Mouse (Mus musculus) forebrain, embryonic 13.5 days (tissue): ENCODE measurements at regions not wholly inside any gene's neighbourhood (a gene's known extent, or its start where the extent isn't known, plus 50 kb on each side); places are given as distances from the start of the nearest gene placed in this dataset.

Experiments used
- ATAC-seq: fragments of 200-750 bp; cut with Nextera tagmentation; 2 replicates; pipeline ENCODE4 v1.8.0; 2017
- H3K27ac ChIP-seq: fragments of 300-500 bp; sonication (generic); 2 replicates; pipeline ENCODE4 v1.5.1; 2015; ENCODE audit warnings: inconsistent platforms, mild to moderate bottlenecking, moderate library complexity
- H3K27me3 ChIP-seq: fragments of 300-500 bp; sonication (generic); 2 replicates; pipeline ENCODE4 v1.6.1; 2015; ENCODE audit warnings: mild to moderate bottlenecking, inconsistent platforms
- H3K36me3 ChIP-seq: fragments of 300-500 bp; sonication (generic); 2 replicates; pipeline ENCODE4 v1.6.1; 2015; ENCODE audit warnings: mild to moderate bottlenecking, inconsistent platforms; ENCODE audit not compliant: poor library complexity, severe bottlenecking
- H3K4me1 ChIP-seq: fragments of 300-500 bp; sonication (generic); 2 replicates; pipeline ENCODE4 v1.6.1; 2015; ENCODE audit warnings: inconsistent platforms
- H3K4me2 ChIP-seq: fragments of 300-500 bp; sonication (generic); 2 replicates; pipeline ENCODE4 v1.6.1; 2015; ENCODE audit warnings: inconsistent platforms, mild to moderate bottlenecking, moderate library complexity
- H3K4me3 ChIP-seq: fragments of 300-500 bp; sonication (generic); 2 replicates; pipeline ENCODE4 v1.5.1; 2015; ENCODE audit warnings: mild to moderate bottlenecking, inconsistent platforms
- H3K9ac ChIP-seq: fragments of 300-500 bp; sonication (generic); 2 replicates; pipeline ENCODE4 v1.6.1; 2015; ENCODE audit warnings: mild to moderate bottlenecking, inconsistent platforms
- H3K9me3 ChIP-seq: fragments of 300-500 bp; sonication (generic); replicated peaks from 2 replicates; pipeline ENCODE4 v1.6.1; 2016; ENCODE audit warnings: inconsistent platforms
- WGBS: fragments of 180-500 bp; shearing (Covaris S2); methylation state at CpG from one replicate; pipeline ENCODE4 v1.1.7; 2015; 5-methylcytosine and 5-hydroxymethylcytosine counted together

DNA sequence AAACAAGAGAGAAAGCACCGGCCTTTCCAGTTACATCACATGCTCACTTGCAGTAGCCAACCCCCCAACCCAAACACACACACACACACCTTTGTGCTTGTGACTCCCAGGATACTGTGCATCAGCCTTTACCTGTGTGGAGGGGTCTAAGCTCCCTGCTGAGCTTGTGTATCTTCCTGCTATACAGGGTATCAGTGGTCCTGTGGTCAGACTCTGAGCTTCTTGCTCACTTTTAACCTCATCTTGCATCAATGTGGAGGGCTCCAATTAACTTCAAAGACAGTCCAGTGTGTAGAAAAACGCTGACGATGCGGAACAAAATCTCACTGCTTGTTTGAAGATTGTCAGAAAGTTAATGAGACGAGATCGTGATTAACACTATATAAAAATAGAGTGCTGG is 71.4 kb upstream of the Gypa start:
- no peak overlapping the region for H3K9ac ChIP-seq
- H3K4me3 ChIP-seq: no peak overlapping the region
- WGBS: 76% methylated on average over 6 of the region's 6 CpGs
- no peak for ATAC-seq
- no peak overlapping the region for H3K4me2 ChIP-seq
- H3K9me3 ChIP-seq: no peaks in the 10 kb centered on the region
- H3K36me3 ChIP-seq: no peaks in the 10 kb centered on the region
- H3K27me3 ChIP-seq: no peaks in the 10 kb centered on the region
- no peak overlapping the region for H3K27ac ChIP-seq
- H3K4me1 ChIP-seq: no peaks in the 10 kb centered on the region

DNA sequence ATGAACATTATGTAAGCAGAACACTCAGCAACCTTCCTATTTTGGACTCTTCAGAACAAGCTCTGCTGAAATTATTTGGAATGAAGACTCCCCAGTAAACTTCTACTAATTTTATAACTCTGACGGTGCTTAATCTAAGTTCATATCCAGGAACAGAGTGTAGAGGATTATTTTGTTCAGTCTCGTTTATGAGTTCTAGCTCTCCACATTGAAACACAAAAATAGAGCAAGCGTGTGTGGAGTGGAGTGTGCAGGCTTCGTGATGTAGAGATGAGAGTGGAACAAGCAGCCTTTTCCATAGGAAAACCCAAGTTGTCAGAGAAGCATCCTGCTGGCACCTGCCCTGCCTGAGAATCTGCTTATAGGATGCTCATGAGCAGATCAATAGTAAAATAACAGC is 77.5 kb upstream of the Gypa start:
- H3K27ac ChIP-seq: no peak overlapping the region
- no peaks in the 10 kb centered on the region for H3K4me1 ChIP-seq
- no peaks in the 10 kb centered on the region for H3K27me3 ChIP-seq
- ATAC-seq: no peak
- no peak overlapping the region for H3K4me2 ChIP-seq
- WGBS: 88% methylated on average over 4 of the region's 4 CpGs
- no peaks in the 10 kb centered on the region for H3K36me3 ChIP-seq
- no peak overlapping the region for H3K9ac ChIP-seq
- H3K4me3 ChIP-seq: no peak overlapping the region
- H3K9me3 ChIP-seq: no peaks in the 10 kb centered on the region

DNA sequence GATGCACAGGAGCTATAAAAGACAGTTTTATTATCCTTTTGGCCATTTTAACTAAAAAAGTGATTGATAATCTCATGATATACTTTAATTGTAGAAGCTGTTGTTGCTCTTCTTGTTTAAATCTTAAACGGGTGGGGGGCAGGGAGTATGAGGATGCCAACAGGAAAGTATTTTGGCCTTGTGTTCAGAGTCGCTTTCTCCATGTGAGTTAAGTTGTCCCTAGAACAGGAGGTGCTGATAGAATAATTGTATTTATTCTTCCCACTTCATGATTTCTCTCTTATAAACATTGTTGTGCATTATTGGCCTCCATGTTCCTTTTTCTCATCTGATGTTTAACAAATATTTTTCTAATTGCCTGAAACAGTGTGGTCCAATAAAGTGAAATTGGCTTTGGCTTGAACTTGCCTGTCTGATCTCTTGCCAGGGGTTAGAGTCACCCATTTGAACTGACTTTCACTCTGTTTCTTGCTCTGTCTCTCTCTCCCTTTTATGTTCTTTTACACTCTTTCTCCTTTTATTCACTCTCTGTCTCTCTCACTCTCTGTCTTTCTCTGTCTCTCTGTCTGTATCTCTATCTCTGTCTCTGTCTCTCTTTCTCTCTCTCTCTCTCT is 93.9 kb upstream of the Gypa start:
- H3K9ac ChIP-seq: no peak overlapping the region
- no peak overlapping the region for H3K4me2 ChIP-seq
- no peak for ATAC-seq
- no peaks in the 10 kb centered on the region for H3K36me3 ChIP-seq
- H3K9me3 ChIP-seq: no peaks in the 10 kb centered on the region
- 87% methylated on average over 2 of the region's 2 CpGs for WGBS
- H3K27ac ChIP-seq: no peak overlapping the region
- no peak overlapping the region for H3K4me3 ChIP-seq
- H3K4me1 ChIP-seq: no peaks in the 10 kb centered on the region
- H3K27me3 ChIP-seq: no peaks in the 10 kb centered on the region

DNA sequence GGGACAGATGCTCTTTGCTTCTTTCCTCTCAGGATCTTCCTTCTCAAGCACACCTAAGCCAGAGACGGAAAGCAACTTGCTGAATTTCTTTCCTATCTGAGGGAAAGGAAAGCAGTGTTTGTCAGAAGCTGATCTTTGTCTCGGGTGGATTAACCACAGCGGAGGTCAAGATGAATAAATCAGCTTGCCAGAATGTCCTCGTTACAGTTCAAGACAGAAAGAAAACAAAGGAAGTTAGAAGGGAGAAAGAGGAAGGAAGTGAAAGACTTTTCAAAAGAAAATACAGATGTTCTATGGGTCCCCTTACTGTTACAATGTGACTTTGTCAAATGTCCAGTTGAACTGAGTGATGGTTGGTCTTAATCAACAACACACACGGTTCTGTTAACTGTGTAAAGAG is 98.6 kb upstream of the Gypa start:
- WGBS: 45% methylated on average over 5 of the region's 5 CpGs
- H3K36me3 ChIP-seq: no peaks in the 10 kb centered on the region
- H3K27ac ChIP-seq: no peak overlapping the region
- no peaks in the 10 kb centered on the region for H3K27me3 ChIP-seq
- no peak for ATAC-seq
- no peak overlapping the region for H3K4me2 ChIP-seq
- H3K9ac ChIP-seq: no peak overlapping the region
- no peak overlapping the region for H3K4me3 ChIP-seq
- H3K4me1 ChIP-seq: no peaks in the 10 kb centered on the region
- H3K9me3 ChIP-seq: no peaks in the 10 kb centered on the region

DNA sequence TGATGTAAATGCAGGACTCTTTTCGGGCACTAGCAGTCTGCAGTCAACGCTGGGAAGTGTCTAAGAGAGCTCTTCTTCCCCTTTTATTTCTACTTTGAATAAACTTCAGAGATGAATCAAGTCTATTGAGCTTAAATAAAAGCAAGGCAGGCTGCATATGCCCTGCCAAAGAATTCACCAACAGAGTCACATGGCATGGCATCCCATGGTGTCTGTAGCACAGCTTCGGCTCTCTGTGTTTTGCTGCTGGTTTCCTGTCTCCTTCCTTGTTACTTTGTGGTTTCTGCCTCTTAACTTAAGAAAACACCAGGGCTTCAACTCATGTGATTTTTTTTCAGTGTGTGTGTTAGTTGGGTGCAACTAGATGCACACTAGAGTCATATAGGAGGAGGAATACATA is 100.5 kb upstream of the Gypa start:
- H3K36me3 ChIP-seq: no peaks in the 10 kb centered on the region
- ATAC-seq: no peak
- no peak overlapping the region for H3K4me2 ChIP-seq
- H3K4me3 ChIP-seq: no peak overlapping the region
- H3K27me3 ChIP-seq: no peaks in the 10 kb centered on the region
- no peak overlapping the region for H3K27ac ChIP-seq
- no peaks in the 10 kb centered on the region for H3K4me1 ChIP-seq
- H3K9me3 ChIP-seq: no peaks in the 10 kb centered on the region
- no peak overlapping the region for H3K9ac ChIP-seq
- WGBS: 63% methylated on average over 3 of the region's 3 CpGs

DNA sequence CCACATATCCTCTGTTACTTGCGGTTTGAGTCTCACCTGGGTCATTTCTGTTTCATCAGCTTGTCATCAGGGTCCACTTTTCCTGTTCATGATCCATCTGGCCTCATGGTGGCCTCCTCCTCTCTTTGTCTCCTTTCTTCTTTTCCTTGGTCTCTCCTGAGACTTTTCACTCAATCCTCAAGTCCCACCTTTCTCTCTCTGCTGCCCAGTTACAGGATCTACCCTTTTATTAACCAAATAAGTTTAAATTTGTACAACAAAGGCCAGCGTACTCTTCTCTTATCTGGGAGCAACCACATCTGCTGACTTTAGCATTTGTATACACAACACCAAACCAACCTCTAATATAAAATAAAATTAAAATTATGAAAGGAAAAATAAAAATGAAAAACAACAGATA is 124.4 kb upstream of the Gypa start:
- Histone ChIP-seq H3K9me3 (no peaks in the 10 kb centered on the region), H3K27me3 (no peaks in the 10 kb centered on the region), H3K36me3 (no peaks in the 10 kb centered on the region), H3K4me2 (no peak overlapping the region), H3K4me1 (no peaks in the 10 kb centered on the region), H3K4me3 (no peak overlapping the region), H3K27ac (no peak overlapping the region), H3K9ac (no peak overlapping the region)
- 89% methylated on average over 2 of the region's 2 CpGs for WGBS
- no peak for ATAC-seq

DNA sequence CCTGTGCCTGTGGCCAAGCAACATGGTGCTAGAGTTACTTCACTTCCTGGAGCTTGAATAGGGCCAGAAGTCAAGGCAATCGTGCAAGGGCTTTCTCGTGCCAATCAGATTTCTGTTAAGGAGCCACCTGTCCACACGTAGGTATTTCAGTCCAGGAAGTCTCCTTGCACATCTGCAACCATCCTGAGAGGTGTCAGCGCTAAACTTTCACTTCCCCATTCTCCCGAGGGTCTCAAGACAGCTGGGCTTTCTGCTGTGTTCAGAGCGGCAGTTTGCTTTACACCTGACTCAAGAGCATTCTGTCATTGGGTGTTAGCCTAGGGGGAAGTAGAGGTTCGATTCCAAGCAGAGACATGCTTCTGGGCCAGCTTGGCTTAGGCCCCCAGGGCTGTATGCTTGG is 129.5 kb upstream of the Gypa start:
- no peak for ATAC-seq
- no peaks in the 10 kb centered on the region for H3K4me1 ChIP-seq
- no peak overlapping the region for H3K27ac ChIP-seq
- H3K4me3 ChIP-seq: no peak overlapping the region
- no peaks in the 10 kb centered on the region for H3K27me3 ChIP-seq
- WGBS: 87% methylated on average over 7 of the region's 7 CpGs
- no peak overlapping the region for H3K4me2 ChIP-seq
- H3K9me3 ChIP-seq: no peaks in the 10 kb centered on the region
- no peak overlapping the region for H3K9ac ChIP-seq
- H3K36me3 ChIP-seq: no peaks in the 10 kb centered on the region

DNA sequence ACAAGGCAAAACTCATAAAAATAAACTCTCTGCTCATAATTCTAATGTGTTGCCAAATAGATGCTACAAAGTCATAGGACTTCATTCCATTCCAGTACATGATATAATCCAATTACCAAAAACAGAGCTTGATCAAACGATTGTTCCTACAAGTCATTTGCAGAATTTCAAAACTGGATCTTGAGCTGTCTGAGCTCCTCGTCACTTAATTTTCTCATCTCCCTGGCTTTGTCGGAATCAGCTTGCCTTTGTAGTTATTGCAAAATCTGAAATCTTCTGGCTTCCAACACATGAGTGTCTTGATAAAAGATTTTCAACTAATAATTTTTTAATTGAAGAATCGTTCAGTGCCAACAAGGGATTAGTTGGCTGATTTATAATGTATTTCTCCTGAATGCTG is 150.3 kb upstream of the Gypa start:
- WGBS: 91% methylated on average over 4 of the region's 4 CpGs
- Histone ChIP-seq H3K27me3 (no peaks in the 10 kb centered on the region), H3K4me3 (no peak overlapping the region), H3K4me1 (no peaks in the 10 kb centered on the region), H3K9ac (no peak overlapping the region), H3K36me3 (no peaks in the 10 kb centered on the region), H3K9me3 (no peaks in the 10 kb centered on the region), H3K4me2 (no peak overlapping the region), H3K27ac (no peak overlapping the region)
- ATAC-seq: no peak

DNA sequence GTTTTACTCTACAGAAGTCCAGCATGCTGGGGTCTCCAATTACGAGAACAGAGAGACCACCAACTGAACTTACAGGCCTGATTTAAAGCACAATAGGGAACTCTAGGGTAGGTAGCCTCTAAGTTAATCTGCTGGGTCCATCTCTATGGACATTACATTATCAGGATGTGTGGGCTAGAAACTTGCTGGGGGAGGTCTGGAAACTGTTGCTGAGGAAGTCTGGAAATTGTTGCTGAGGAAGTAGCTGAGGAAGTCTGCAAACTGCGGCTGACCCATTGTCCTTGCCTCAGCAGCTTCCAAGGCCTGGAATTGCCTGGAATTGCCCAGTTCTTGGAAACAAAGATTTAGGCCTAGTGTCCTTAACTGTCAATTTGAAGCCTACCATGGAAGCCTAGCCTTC is 155.7 kb upstream of the Gypa start:
- no peaks in the 10 kb centered on the region for H3K27me3 ChIP-seq
- no peaks in the 10 kb centered on the region for H3K4me1 ChIP-seq
- no peak overlapping the region for H3K9ac ChIP-seq
- WGBS: 83% methylated on average over 2 of the region's 2 CpGs
- H3K9me3 ChIP-seq: no peaks in the 10 kb centered on the region
- no peak for ATAC-seq
- H3K36me3 ChIP-seq: no peaks in the 10 kb centered on the region
- no peak overlapping the region for H3K27ac ChIP-seq
- H3K4me2 ChIP-seq: no peak overlapping the region
- no peak overlapping the region for H3K4me3 ChIP-seq

DNA sequence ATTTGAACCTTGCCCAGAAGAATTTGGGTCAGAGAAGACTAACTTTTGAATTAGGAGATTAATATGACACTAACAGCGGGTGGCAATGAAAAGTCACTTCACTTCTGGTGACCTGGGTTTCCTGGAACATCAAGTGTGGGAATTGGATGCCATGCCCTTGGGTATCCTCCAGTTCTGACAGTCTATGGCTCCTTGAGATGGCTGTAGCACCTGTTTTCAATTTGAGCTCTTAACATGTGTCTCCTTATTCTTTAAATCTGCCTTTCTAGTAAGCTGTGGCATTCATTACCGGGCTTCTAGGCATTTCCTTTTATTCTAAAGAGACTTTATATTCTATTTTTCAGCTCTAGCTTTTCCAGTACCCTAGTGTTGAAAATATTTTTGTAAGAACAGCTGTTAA is 164.9 kb upstream of the Gypa start:
- no peak overlapping the region for H3K4me3 ChIP-seq
- H3K4me2 ChIP-seq: no peak overlapping the region
- no peak overlapping the region for H3K27ac ChIP-seq
- H3K27me3 ChIP-seq: no peaks in the 10 kb centered on the region
- no peaks in the 10 kb centered on the region for H3K9me3 ChIP-seq
- WGBS: 84% methylated on average over 2 of the region's 2 CpGs
- H3K9ac ChIP-seq: no peak overlapping the region
- 0 out of 2 replicates have a peak, but pooled peaks cover 6% of the 10 kb centered on the region for H3K4me1 ChIP-seq
- no peaks in the 10 kb centered on the region for H3K36me3 ChIP-seq
- ATAC-seq: no peak

DNA sequence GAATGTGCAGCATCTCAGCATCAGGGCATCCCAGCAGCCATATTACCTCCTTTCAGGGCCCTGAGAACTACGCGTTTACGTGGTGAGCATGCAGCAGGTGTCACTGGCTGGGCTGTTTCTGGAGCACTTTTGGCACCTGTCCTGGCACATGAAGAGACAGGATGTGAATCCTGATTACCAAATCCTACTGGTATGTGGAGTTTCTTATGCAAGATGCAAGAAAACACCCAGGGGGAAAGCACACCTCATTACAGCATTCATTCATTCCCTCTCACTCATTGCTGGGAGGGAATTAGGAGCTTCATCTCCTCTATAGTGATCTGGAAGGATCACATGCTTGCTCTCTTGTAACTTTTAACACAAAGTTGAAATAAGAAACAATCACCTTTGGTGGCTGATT is 167.7 kb upstream of the Gypa start:
- 92% methylated on average over 3 of the region's 3 CpGs for WGBS
- Histone ChIP-seq H3K4me2 (no peak overlapping the region), H3K27ac (no peak overlapping the region), H3K9me3 (no peaks in the 10 kb centered on the region), H3K9ac (no peak overlapping the region), H3K36me3 (no peaks in the 10 kb centered on the region), H3K4me3 (no peak overlapping the region), H3K27me3 (no peaks in the 10 kb centered on the region), H3K4me1 (0 out of 2 replicates have a peak, but pooled peaks cover 6% of the 10 kb centered on the region)
- ATAC-seq: no peak

DNA sequence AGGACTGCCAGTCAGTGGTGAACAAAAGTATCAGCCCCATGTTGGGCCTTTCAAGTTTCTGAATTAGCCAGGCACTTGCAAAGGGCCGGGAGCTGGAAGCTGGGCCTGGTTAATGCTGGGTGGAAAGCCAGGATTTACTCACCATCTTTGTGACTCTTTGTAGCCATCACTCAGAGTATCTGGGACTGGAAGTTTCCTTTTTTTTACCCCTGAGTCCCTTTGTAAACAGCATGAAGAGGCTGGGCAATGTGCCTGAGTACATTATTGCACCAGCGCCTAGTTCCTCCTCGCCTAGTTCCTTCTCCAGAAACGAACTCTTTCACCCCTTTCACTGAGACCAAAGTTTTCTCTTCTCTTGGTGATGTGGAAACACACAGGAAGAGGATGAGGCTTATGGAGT is 168.4 kb upstream of the Gypa start:
- Histone ChIP-seq H3K36me3 (no peaks in the 10 kb centered on the region), H3K9me3 (no peaks in the 10 kb centered on the region), H3K27me3 (no peaks in the 10 kb centered on the region), H3K4me3 (no peak overlapping the region), H3K9ac (no peak overlapping the region), H3K4me2 (no peak overlapping the region), H3K27ac (no peak overlapping the region), H3K4me1 (0 out of 2 replicates have a peak, but pooled peaks cover 6% of the 10 kb centered on the region)
- 50% methylated on average over 4 of the region's 4 CpGs for WGBS
- ATAC-seq: peak; percentile 53; the same call in 1 of the 2 replicates

DNA sequence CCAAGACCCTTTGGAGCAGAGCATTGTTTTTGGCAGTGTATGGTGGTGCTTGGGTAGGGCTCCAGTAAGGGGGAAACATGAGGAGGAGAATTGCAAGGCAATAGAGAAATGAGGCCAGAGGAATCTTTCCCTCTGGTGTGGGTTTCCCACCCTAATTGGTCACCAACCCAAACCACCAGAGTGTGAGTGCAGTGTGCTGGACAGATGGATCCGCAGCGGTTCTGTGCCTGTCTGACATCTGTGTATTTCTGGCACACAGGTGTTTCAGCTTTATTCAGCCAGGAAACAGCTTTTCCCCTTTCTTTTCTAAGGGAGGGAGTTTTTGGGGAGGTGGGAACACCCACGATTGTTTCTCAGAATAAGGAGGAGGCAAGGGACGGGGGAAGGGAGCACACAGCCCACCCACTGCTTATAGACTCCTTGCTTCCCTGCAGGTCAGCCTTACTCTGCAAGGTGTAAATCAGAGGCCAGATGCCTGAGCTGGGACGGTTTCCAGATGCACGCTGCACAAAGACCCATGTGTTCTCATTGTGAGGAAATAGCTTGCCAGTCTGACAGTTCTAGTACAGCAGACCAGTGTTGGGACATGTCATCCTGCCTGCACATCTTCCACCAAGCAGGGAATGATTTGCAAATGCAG is 175.2 kb upstream of the Gypa start:
- no peak overlapping the region for H3K9ac ChIP-seq
- no peaks in the 10 kb centered on the region for H3K27me3 ChIP-seq
- no peaks in the 10 kb centered on the region for H3K9me3 ChIP-seq
- peaks cover 28% of the 10 kb centered on the region for H3K4me1 ChIP-seq
- 43% methylated on average over 6 of the region's 6 CpGs for WGBS
- no peak overlapping the region for H3K4me3 ChIP-seq
- H3K4me2 ChIP-seq: no peak overlapping the region
- no peak overlapping the region for H3K27ac ChIP-seq
- no peak for ATAC-seq
- no peaks in the 10 kb centered on the region for H3K36me3 ChIP-seq
